Mouse (Mus musculus): ENCODE results near the gene Grm7.

Grm7 gene

DNA sequence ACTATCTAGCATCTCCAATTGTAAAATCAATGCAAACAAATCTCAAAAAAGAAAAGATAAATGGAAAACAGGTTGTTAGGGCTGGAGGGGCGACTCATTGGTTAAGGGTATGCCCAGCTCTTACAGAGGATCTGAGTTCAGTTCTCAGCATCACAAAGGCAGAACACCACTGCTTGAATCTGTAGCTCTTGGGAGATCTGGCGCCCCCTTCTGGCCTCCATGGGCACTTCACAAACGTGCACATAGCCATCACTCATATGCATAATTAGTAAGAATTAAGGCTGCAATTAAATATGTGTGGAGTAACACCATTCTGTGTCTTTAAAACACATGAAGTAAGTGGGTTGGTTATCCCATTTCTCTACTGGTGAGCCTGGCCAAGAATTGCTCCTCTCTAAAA, 914.1 kb downstream of the Grm7 start:
- DNase-seq (ENCODE audit: low read depth, low spot score), result no peak

DNA sequence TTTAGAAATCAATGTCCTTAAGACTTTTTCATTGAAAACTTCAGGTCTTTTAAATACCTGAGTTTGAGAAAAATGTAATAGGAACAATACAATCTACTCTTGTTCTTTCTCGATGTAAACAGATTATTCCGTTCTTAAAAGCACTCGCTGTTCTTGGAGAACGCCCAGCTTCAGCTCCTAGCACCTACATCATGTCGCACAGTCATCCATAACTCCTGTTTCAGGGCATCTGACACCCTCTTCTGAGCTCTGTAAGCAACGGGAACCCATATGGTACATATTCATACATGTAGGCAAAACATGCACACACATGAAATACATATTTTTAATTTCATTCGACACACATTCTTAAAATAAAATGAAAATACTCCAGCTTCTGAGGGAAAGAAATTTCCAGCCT, 916.0 kb downstream of the Grm7 start:
- DNase-seq (ENCODE audit: low read depth, low spot score), result no peak

DNA sequence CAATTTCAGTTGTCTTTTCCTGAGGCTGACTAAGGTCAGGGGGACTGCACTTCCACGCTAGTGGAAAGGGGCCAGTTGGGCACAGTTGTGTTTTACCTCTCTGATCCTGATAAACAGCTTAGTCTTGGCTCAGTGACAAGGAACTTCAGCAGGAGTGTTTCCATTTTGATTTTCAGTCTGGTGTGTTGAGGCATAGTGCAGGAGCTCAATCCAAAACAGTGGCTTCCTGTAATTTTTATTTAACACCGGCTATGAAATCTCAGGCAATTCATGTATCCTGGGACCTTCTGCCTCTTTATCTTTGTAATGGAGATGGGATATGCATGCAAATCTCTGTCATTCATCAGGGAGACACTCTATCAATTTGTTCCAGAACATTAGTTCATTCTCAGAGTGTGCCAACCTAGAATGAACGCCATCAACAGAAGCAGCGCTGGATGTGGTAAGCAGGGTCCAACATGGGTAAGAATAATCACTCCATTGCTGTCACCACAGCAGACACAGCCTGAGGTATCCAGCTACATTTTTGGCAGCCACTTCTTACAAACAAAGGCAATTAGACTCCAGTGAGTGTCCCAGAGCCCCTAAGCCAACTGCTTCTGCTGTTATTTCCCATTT, 926.2 kb downstream of the Grm7 start:
- DNase-seq (ENCODE audit: low read depth, low spot score), result no peak

DNA sequence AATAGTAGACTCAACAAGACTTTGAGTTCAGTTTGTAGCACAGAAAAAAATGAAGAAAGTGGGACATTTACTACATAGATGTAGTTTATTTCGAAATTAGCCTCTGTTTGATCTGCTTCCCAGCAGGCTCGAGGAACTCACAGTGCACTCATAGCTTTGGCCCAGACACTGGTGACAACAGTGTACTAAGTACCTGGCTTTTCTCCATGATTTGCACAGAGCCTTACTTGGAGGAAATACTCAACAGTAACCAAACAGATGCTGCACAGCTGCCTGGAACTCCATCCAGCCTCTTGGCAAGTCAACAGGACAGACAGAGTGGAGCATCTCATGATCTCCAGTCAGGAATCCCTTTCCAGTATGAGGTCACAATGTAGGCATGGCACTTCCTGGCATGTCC, 939.5 kb downstream of the Grm7 start:
- no peak for DNase-seq (ENCODE audit: low read depth, low spot score)

DNA sequence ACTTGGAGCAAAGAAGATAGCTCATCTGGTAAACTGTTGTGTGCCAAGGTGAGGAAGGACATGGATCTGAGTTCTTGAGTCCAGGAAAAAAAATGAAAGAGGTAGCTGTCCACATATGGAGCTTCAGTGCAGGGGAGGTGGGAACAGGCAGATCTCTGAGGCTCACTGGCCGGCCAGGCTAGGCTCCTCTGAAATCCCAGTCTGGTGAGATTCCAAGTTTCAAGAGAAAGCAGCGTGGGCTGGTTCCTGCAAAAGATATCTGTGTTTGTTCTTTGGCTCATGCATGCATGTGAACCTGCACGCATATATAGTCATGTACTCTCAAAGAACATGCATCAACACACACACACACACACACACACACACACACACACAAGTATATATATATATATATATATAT, 942.2 kb downstream of the Grm7 start:
- no peak for DNase-seq (ENCODE audit: low read depth, low spot score)

DNA sequence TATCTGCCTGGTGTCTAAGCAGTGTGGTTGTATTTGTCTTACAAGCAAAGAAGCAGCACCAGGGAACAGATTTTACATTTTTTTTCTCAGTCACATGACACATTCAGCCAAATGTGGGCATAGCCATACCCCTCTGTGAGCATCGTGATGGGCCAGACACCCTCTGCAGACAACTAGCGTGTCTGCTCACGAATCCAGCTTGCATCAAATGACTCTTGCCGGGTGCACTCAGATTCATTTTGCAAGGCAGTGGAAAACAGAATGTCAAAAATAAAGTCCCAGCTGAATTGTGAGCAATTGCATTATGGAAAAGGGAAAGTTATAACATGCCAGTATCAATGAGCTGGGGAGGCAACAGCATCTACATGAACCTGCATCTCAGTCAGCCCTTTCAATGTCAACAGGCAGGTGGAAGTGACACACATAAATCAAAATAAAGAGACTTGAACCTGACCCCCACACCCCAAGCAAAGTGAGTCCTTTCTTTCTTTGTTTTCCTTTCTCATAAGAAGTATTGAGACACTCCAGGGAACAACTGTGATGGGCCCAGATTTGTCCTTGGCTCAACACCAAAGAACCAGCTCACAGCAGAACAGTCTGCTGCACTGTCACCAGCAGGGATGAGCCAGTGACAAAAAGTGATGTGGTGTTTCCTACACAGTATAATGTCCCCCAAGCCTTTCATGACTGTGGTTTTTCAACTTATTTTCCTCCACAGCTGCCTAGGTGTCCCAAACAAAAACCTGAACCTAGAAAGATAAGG, 956.7 kb downstream of the Grm7 start:
- no peak for DNase-seq (ENCODE audit: low read depth, low spot score)

DNA sequence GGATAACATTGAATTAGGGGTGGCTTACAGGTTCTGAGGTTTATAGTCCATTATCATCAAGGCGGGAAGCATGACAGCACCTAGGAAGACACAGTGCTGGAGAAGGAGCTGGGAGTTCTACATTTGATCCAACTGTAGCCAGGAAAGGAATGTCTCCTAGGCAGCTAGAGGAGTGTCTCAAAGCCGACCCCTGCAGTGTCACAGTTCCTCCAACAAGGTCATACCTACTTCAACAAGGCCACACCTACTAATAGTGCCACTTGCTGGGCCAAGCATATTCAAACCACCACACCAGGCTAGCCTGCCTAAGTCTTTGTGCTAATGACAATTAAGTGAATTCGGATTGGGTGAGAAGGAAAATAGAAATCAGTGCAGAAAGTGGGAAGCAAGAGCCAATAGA, 965.0 kb downstream of the Grm7 start:
- DNase-seq (ENCODE audit: low read depth, low spot score), result no peak

DNA sequence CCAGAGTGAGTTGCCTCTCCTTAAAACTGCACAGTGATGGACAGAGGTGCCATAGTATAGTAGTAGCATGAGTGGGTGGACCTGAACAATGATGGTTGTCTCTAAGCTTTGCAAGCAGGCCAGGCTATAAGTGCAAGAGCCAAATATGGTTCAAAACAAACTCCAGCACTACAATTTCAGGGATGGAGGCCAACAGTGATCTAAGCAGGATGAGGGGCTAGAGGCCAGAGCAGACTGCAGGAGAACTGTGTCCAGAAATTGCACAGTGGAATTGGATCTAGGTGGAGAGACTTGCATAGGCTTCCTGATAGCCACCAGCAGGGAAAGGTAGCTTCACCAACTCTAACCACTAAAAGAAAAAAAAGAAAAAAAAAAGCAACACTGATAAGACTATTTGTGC, 968.5 kb downstream of the Grm7 start:
- no peak for DNase-seq (ENCODE audit: low read depth, low spot score)
